Mouse (Mus musculus): Measurements from ENCODE around the gene Ston2.
A peak's percentile ranks its signal among the peaks of the same experiment; 100 is the strongest.

Ston2 gene

GRCm38 (mm10) chr12:91660640-91661417 is 127.4 kb downstream of the Ston2 start:
- DNase-seq (ENCODE audit: low spot score): no peak

- peak; percentile 26 for DNase-seq (ENCODE audit: low spot score)
These were observed 133.6 kb downstream of the Ston2 start for GRCm38 (mm10) chr12:91654399-91655122.

DNA sequence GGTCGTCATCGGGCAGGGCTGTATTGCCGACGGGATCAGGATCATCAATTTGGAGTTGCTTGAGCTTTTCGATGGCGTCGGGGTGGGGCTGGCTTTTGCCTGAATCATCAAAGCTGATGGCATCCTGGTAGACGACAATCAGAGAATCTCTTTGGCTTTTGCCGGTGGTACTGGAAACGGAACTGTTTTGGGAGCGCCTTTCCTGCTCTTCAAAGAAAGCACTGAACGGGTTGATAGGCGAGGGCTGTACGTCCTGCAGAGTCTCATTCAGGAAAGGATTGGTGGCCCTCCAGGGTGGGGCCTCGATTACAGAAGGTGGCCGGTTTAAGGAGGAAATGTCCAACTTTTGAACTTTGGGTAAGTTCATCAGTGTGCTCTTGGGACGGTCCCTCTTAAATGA is 139.8 kb downstream of the Ston2 start:
- no peak for DNase-seq (ENCODE audit: low spot score)

DNA sequence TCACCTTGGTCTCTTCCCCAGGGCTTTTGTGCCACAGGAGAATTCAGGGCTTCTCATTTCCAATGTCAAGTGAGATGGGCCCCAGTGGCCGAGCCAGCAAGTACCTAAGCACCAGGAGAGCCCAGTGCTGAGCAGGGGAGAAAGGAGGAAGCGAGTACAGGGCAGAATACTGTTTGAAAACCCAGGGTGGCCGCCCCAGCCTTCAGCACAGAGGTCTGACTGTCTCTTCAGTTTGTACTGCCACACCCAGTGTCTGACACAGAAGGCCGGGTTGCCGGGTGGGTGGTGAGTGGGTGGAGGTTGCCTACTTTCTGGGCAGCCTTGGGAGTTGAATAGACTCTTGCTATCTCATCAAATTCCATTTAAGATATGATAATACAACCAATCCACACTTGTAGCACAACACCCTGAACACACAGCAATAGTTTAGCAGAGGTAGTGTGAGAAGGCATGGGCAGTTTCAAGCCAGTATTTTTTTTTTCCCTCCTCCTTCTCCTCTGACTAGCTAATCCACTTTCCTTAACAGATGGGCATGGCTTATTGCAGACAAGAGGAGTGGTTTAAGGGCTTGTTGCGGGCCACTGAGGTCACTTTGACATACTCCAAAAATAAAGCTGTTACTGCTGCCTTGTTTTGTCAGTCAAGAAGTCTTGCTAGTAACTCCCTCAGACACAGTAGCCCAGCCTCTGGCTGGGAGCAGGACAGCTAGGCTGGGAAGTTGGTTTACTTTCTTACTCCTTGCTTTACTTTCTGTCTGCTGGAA is 142.6 kb downstream of the Ston2 start:
- peak; percentile 16 for DNase-seq (ENCODE audit: low spot score)

DNA sequence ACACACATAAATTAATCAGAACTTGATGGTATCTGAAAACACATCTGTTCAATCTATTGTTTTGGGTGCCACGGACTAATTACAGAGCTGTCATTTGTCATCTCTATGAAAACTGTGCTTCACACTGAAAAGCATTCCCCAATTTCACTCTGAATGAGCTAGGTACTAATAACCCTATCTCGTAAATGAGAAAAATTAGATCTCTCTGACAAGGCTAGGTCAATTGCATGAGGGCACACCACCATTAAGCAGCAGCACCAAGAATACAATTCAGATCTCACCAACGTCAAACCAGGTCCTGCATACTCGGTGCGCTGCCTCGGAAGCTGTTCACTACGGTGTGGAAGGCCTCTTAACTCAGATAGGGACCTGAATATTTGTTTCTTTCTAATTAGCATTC is 145.0 kb downstream of the Ston2 start:
- DNase-seq (ENCODE audit: low spot score): no peak

- no peak for DNase-seq (ENCODE audit: low spot score)
These were observed 145.6 kb downstream of the Ston2 start for GRCm38 (mm10) chr12:91642426-91643093.

DNA sequence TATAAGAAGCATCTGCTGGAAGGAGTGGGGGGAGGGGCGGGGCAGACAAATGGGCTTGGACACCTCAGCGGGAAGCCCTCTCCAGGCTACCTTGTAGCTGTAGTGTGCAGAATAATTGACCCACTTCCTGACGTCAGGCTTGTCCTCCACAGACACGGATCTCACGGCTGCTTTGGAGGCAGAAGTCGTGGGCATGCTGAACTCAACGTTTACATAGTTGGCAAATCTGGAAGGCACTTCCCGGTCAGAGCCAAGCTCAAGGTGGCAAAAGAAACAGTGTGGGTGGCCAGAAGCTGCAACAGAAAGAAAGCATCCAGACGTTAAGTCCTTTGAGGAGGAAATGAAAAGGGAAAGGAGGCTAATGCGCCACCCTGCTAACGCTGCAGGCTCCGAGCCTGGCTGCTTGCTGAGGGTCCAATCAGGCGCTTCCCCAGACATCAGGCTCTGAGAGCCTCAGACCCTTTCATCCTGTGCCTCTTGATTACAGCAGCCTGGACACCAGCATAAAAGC is 146.5 kb downstream of the Ston2 start:
- no peak for DNase-seq (ENCODE audit: low spot score)

GRCm38 (mm10) chr12:91641133-91641532 is 147.1 kb downstream of the Ston2 start:
- DNase-seq (ENCODE audit: low spot score): no peak

DNA sequence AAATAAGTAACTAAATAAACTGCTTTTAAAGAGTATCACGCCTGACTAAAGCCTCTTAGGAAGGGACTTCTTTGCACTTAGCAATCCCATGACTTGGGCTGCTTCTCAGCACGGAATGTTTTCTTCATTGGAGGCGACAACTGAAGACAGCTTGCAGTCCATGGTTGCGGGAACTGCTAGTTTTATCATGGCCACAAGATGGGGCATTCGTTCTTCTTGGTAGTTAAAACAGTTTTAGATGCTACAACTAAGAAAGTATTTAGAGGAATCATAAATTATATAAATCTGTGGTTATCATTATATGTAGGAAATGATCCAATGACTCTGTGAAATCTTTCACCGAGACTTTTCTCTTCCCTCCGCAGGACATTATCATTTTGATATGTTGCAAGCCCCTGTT is 147.5 kb downstream of the Ston2 start:
- peak; percentile 58 for DNase-seq (ENCODE audit: low spot score)

- no peak for DNase-seq (ENCODE audit: low spot score)
These were observed 149.8 kb downstream of the Ston2 start for GRCm38 (mm10) chr12:91638351-91638750.

DNA sequence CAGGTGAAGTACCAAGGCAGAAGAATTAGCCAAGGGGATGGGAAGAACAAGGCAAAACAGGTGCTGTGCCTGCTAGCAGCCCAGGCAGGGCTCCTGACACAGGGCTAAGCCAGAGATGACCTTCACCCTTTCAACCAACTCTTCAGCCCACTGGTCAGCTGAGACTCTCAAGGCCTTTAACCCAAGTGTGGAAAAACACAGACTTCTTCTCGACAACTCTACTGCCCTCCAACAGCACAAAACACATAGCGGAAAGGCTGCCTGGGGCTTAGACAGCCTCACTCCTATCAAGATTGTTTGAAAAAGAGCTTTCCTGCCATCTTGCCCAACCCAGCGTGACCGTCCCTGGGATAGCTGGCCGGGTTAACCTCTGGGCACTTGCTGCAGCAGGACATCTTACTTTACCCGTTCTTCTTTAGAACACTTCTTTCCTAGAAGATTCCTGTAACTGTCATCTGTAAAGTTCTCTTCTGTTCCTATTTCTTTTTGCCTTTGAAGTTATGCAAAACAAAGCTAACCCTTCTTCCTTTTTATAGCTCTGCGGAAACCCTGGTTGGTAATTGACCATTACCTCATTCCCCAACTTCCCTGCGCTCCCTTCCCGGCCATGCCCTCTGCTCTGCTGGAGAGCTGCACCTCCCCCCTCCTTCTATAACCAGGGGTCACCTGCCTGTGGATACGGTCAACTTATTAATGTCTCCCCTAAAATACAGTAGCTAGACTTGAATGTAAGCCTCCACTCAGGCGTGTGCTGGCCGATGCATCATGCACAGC is 150.9 kb downstream of the Ston2 start:
- no peak for DNase-seq (ENCODE audit: low spot score)

- DNase-seq (ENCODE audit: low spot score): no peak
These were observed 161.7 kb downstream of the Ston2 start for GRCm38 (mm10) chr12:91626482-91626881.

GRCm38 (mm10) chr12:91625013-91625412 is 163.2 kb downstream of the Ston2 start:
- no peak for DNase-seq (ENCODE audit: low spot score)

DNA sequence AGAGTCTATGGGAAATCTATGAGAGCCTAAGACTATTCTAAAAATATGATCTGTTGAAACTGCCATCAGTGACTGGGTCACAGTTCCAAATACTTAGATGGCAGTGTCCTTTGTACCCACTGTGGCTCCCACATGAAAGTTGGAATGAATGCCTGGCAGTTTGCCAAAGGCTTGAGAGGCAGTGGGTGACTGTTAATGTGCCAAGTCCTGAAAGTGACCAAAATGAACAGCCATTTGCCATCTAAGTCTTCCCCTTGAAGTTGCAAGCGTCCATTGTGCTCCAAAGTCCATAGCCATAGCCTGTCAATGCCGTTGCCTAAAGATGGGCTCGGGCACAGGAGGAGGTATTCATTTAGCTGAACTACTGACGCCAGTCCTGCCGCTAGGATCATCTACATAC is 178.8 kb downstream of the Ston2 start:
- no peak for DNase-seq (ENCODE audit: low spot score)

- peak; percentile 18 for DNase-seq (ENCODE audit: low spot score)
These were observed 180.5 kb downstream of the Ston2 start for GRCm38 (mm10) chr12:91607678-91608077.

GRCm38 (mm10) chr12:91606651-91607050 is 181.5 kb downstream of the Ston2 start:
- DNase-seq (ENCODE audit: low spot score): no peak

DNA sequence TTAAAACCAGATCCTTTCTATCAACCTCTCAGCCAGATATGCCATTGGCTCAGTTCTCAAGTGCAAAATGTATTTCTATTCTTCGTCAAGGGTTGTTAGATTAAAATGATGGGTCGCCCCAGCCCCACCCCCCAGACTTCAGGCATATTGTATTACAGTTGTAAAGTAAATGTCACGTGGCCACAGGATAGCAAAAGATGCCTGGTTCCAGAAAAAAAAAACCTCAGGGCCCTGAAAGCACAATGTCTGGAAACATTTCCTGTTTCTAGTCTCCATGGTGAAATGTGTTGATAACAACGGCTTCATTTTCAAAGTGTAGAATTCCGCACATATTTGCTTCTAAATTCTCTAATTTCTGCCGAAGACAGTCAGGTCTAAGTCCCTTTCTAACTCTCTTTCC is 183.6 kb downstream of the Ston2 start:
- DNase-seq (ENCODE audit: low spot score): no peak

DNA sequence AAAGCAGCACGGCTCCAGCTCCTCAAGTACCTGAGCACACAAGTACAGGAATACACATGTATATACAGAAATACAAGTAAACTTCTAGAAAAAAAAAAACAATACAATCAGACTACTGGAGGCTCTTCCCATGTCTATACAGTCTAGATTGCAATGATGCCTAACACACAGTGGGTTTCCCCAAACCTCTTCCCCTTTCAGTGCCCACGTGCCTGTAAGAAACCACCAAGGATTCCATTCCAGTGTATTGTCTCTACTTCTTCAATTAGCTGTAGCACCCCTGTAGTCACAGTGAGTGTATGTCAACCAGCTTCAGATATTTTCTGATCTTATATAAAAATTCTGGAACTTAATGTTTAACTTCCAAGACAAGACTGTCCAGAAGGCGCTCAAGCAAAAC is 196.1 kb downstream of the Ston2 start:
- DNase-seq (ENCODE audit: low spot score): no peak

GRCm38 (mm10) chr12:91591191-91591590 is 197.0 kb downstream of the Ston2 start:
- peak; percentile 10 for DNase-seq (ENCODE audit: low spot score)

DNA sequence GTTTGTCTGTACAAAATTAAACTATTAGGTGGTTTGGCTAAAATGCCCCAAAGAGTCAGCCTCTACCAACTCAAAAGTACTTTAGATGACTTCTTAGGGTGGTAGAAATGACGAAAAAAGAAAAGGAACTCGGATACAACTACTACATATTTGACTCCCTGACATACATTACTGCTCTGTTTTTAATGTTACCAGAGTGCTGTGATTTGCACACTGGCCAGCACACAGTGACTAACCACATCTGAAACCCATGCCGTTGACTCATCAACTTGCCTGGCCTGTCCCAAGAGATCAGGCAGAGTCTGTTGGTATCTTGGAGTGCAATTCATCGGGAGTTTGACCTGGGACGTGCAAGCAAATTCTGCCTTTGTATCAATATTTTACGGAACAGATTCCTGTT is 197.5 kb downstream of the Ston2 start:
- peak; percentile 80 for DNase-seq (ENCODE audit: low spot score)
